Mouse (Mus musculus): ENCODE measurements around the gene Synj2bp. TPM values are rescaled to one million over a fixed set of nuclear protein-coding genes. Genes with fewer than 3 reads are reported as not detected.

Gene Synj2bp
- polyA plus RNA-seq (2012; rRNA removed), result 13.3 and 21.7 TPM in 2 replicates

GRCm38 (mm10) chr12:81532316-81533028 is at the start of gene Synj2bp, which contains the start of gene Gm20498:
Gene Synj2bp (minus strand): TSS chr12:81532911.
Gene Gm20498 (minus strand): TSS chr12:81532905.

GRCm38 (mm10) chr12:81568374-81568773 is 35.7 kb upstream of the Synj2bp start, which contains the start of gene Adam21:
Gene Adam21 (minus strand): TSS chr12:81568474.

GRCm38 (mm10) chr12:81484727-81485191 is 48.0 kb downstream of the Synj2bp start, which contains the start of gene Cox16:
Gene Cox16 (minus strand): TSS chr12:81485127.

Other genes with a start within 250 kb of the Synj2bp start
- gene Slc8a3, start 199.7 kb downstream of the Synj2bp start, polyA plus RNA-seq (2012; rRNA removed), result 0.36 and 0.52 TPM in 2 replicates
- 0.11 and 0.20 TPM in 2 replicates for gene Gm4787, start 153.4 kb downstream of the Synj2bp start, polyA plus RNA-seq (2012; rRNA removed)
- 0.08 and 0.12 TPM in 2 replicates for gene Adam4, start 111.0 kb downstream of the Synj2bp start, polyA plus RNA-seq (2012; rRNA removed)
- gene Cox16, start 47.8 kb downstream of the Synj2bp start, polyA plus RNA-seq (2012; rRNA removed), result 63.5 and 81.7 TPM in 2 replicates
- 8.8 and 15.9 TPM in 2 replicates for gene Gm20498, start within 50 bp of the Synj2bp start, polyA plus RNA-seq (2012; rRNA removed)
- gene Adam21, start 35.6 kb upstream of the Synj2bp start, polyA plus RNA-seq (2012; rRNA removed), result 0.05 TPM in 1 of 2 replicates, not detected in the other
- gene Med6, start 62.1 kb upstream of the Synj2bp start, polyA plus RNA-seq (2012; rRNA removed), result 3.3 and 5.0 TPM in 2 replicates
- gene Ttc9, start 98.3 kb upstream of the Synj2bp start, polyA plus RNA-seq (2012; rRNA removed), result 5.5 and 5.6 TPM in 2 replicates
- 1.2 and 1.6 TPM in 2 replicates for gene Map3k9, start 248.3 kb upstream of the Synj2bp start, polyA plus RNA-seq (2012; rRNA removed)